Mouse (Mus musculus): ENCODE data around the gene Pitx1.

The Pitx1 gene

GRCm38 (mm10) chr13:55836142-55836625, at the start of gene Pitx1:
TSS of gene Pitx1 (minus strand) at chr13:55836192.
- no peak for DNase-seq (ENCODE audit: low spot score)

GRCm38 (mm10) chr13:55881431-55882202, 45.6 kb upstream of the Pitx1 start:
- DNase-seq (ENCODE audit: low spot score) = no peak

- DNase-seq (ENCODE audit: low spot score) = no peak
Measured at GRCm38 (mm10) chr13:55878353-55878752, 42.4 kb upstream of the Pitx1 start.

- DNase-seq (ENCODE audit: low spot score) = no peak
Measured at GRCm38 (mm10) chr13:55871410-55871809, 35.4 kb upstream of the Pitx1 start.

- no peak for DNase-seq (ENCODE audit: low spot score)
Measured at GRCm38 (mm10) chr13:55870001-55870400, 34.0 kb upstream of the Pitx1 start.

- DNase-seq (ENCODE audit: low spot score) = no peak
Measured at GRCm38 (mm10) chr13:55867540-55868103, 31.6 kb upstream of the Pitx1 start.

GRCm38 (mm10) chr13:55860483-55860882, 24.5 kb upstream of the Pitx1 start:
- DNase-seq (ENCODE audit: low spot score) = no peak

- DNase-seq (ENCODE audit: low spot score) = no peak
Measured at GRCm38 (mm10) chr13:55858463-55858862, 22.5 kb upstream of the Pitx1 start.

GRCm38 (mm10) chr13:55855793-55856192, 19.8 kb upstream of the Pitx1 start:
- DNase-seq (ENCODE audit: low spot score) = no peak

GRCm38 (mm10) chr13:55852205-55852604, 16.2 kb upstream of the Pitx1 start:
- no peak for DNase-seq (ENCODE audit: low spot score)

- no peak for DNase-seq (ENCODE audit: low spot score)
Measured at GRCm38 (mm10) chr13:55850726-55851125, 14.7 kb upstream of the Pitx1 start.

- no peak for DNase-seq (ENCODE audit: low spot score)
Measured at GRCm38 (mm10) chr13:55848604-55849190, 12.7 kb upstream of the Pitx1 start.

- no peak for DNase-seq (ENCODE audit: low spot score)
Measured at GRCm38 (mm10) chr13:55847805-55848204, 11.8 kb upstream of the Pitx1 start.

- DNase-seq (ENCODE audit: low spot score) = no peak
Measured at GRCm38 (mm10) chr13:55843700-55844099, 7.7 kb upstream of the Pitx1 start.

- DNase-seq (ENCODE audit: low spot score) = no peak
Measured at GRCm38 (mm10) chr13:55840223-55840622, 4.2 kb upstream of the Pitx1 start.

- DNase-seq (ENCODE audit: low spot score) = no peak
Measured at GRCm38 (mm10) chr13:55836786-55837780, 1.1 kb upstream of the Pitx1 start.

GRCm38 (mm10) chr13:55835548-55836097, 369 bp downstream of the Pitx1 start:
- DNase-seq (ENCODE audit: low spot score) = no peak

- DNase-seq (ENCODE audit: low spot score) = no peak
Measured at GRCm38 (mm10) chr13:55834667-55835066, 1.3 kb downstream of the Pitx1 start.

- no peak for DNase-seq (ENCODE audit: low spot score)
Measured at GRCm38 (mm10) chr13:55833921-55834320, 2.1 kb downstream of the Pitx1 start.

GRCm38 (mm10) chr13:55832602-55833001, 3.4 kb downstream of the Pitx1 start:
- no peak for DNase-seq (ENCODE audit: low spot score)

GRCm38 (mm10) chr13:55831722-55832160, 4.3 kb downstream of the Pitx1 start:
- no peak for DNase-seq (ENCODE audit: low spot score)
